Mouse (Mus musculus) thymus, postnatal 10 days (tissue): ENCODE data around the gene Gpr65.
A peak's percentile ranks its signal among the peaks of the same experiment; 100 is the strongest.

Experiments
- DNase-seq, 2 experiments: peaks; one replicate each; pipeline ENCODE4 v3.0.0; 2021; ENCODE audit warnings: low spot score in 2 of 2

Gene Gpr65

GRCm38 (mm10) chr12:98282776-98283486 is 14.5 kb downstream of the Gpr65 start:
- no peak for DNase-seq

GRCm38 (mm10) chr12:98283487-98283860 is 15.0 kb downstream of the Gpr65 start:
- no peak for DNase-seq

GRCm38 (mm10) chr12:98284477-98284876 is 16.0 kb downstream of the Gpr65 start:
- no peak for DNase-seq

- no peak for DNase-seq
Observed at GRCm38 (mm10) chr12:98290475-98290874, 22.0 kb downstream of the Gpr65 start.

GRCm38 (mm10) chr12:98292278-98292677 is 23.8 kb downstream of the Gpr65 start:
- no peak for DNase-seq

GRCm38 (mm10) chr12:98294241-98294640 is 25.8 kb downstream of the Gpr65 start:
- DNase-seq: no peak

GRCm38 (mm10) chr12:98301980-98302379 is 33.5 kb downstream of the Gpr65 start:
- no peak for DNase-seq

GRCm38 (mm10) chr12:98303013-98303412 is 34.6 kb downstream of the Gpr65 start:
- no peak for DNase-seq

GRCm38 (mm10) chr12:98307179-98307915 is 38.9 kb downstream of the Gpr65 start:
- no peak for DNase-seq

GRCm38 (mm10) chr12:98311376-98312083 is 43.1 kb downstream of the Gpr65 start:
- DNase-seq: no peak

GRCm38 (mm10) chr12:98315924-98316323 is 47.5 kb downstream of the Gpr65 start:
- DNase-seq: no peak

- no peak for DNase-seq
Observed at GRCm38 (mm10) chr12:98317718-98318340, 49.4 kb downstream of the Gpr65 start.

- no peak for DNase-seq
Observed at GRCm38 (mm10) chr12:98322426-98322825, 54.0 kb downstream of the Gpr65 start.

- DNase-seq: peak in 1 of 2 experiments; percentile 6
Observed at GRCm38 (mm10) chr12:98324170-98324569, 55.7 kb downstream of the Gpr65 start.
